Mouse (Mus musculus) small intestine, adult 2 months (tissue): ENCODE results near the gene Ldlrad2. TPM values are rescaled to one million over a fixed set of nuclear protein-coding genes. Genes with fewer than 3 reads are reported as not detected.
A peak's percentile ranks its signal among the peaks of the same experiment; 100 is the strongest.

Experiments
- H3K27ac ChIP-seq: fragments of 200-500 bp; 2 replicates; pipeline ENCODE4 v1.5.1; 2012; ENCODE audit warnings: low read depth, low read length, control low read depth, inconsistent platforms; ENCODE audit not compliant: insufficient read depth
- H3K27me3 ChIP-seq: fragments of 200-500 bp; 2 replicates; pipeline ENCODE4 v1.6.1; 2012; ENCODE audit warnings: mild to moderate bottlenecking, moderate library complexity, low read length, inconsistent platforms; ENCODE audit not compliant: control insufficient read depth, insufficient read depth
- H3K36me3 ChIP-seq: fragments of 200-500 bp; 2 replicates; pipeline ENCODE4 v1.6.1; 2012; ENCODE audit warnings: mild to moderate bottlenecking, low read length, control low read depth, inconsistent platforms; ENCODE audit not compliant: control insufficient read depth, insufficient read depth
- H3K4me1 ChIP-seq: fragments of 200-500 bp; 2 replicates; pipeline ENCODE4 v1.6.1; 2012; ENCODE audit warnings: low read length, inconsistent platforms, mixed read lengths; ENCODE audit not compliant: control insufficient read depth, insufficient read depth, insufficient read length
- H3K4me3 ChIP-seq: fragments of 200-500 bp; 2 replicates; pipeline ENCODE4 v1.5.1; 2012; ENCODE audit warnings: low read depth, mild to moderate bottlenecking, control low read depth, inconsistent platforms, low read length, moderate library complexity
- CTCF ChIP-seq: fragments of 200-500 bp; IDR thresholded peaks from 2 replicates; pipeline ENCODE4 v1.5.1; 2012; ENCODE audit warnings: low read depth, mild to moderate bottlenecking, control low read depth, inconsistent platforms, low read length, moderate library complexity, mixed read lengths; ENCODE audit not compliant: insufficient replicate concordance, insufficient read length; ENCODE audit errors: extremely low read depth
- POLR2A ChIP-seq: fragments of 200-500 bp; IDR thresholded peaks from 2 replicates; pipeline ENCODE4 v1.6.1; 2012; ENCODE audit warnings: low read depth, mild to moderate bottlenecking, control low read depth, inconsistent platforms, low read length, moderate library complexity
- WGBS: fragments of 180-500 bp; shearing (Covaris S2); methylation state at CpG from one replicate; pipeline ENCODE4 v1.1.7; 2018; 5-methylcytosine and 5-hydroxymethylcytosine counted together
- polyA plus RNA-seq: library from polyadenylated mRNA; depleted of rRNA; stranded (reverse); fragments of >200 nt; gene quantifications from 2 replicates; pipeline ENCODE4 v1.2.3, GENCODE M21; 2012; rRNA removed

Gene Ldlrad2
- not detected in 2 replicates for polyA plus RNA-seq

GRCm38 (mm10) chr4:137574469-137574868, at the start of gene Ldlrad2:
TSS of gene Ldlrad2 (minus strand) at chr4:137574569.
- peaks cover 5% of the 10 kb centered on the region; the same call in 1 of the 2 replicates for H3K4me1 ChIP-seq
- 91% methylated on average over 10 of the region's 10 CpGs for WGBS

DNA sequence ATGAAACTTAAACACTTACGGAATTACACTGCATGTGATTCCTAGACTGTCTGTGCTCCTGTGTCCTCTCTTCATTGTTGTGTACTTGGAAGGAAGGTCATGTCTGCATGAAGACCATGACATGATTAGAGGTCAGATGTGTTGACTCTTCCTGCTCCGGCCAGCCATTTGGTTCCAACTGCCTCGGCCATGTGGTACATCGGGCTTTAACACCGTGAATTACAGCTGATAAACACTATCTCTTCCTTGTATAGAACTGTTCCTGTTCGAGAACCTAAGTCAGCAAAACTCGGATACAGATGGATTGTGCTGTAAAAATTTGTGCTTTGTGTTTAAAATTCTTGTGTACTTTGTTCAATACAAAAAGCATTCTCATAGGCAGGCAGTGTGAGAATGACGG, 48.5 kb upstream of the Ldlrad2 start:
- H3K27ac ChIP-seq = no peak overlapping the region
- no peak overlapping the region for H3K4me3 ChIP-seq
- TF ChIP-seq CTCF = no peak
- TF ChIP-seq POLR2A = no peak
- no peaks in the 10 kb centered on the region for H3K27me3 ChIP-seq
- no peaks in the 10 kb centered on the region for H3K4me1 ChIP-seq
- peaks cover 70% of the 10 kb centered on the region for H3K36me3 ChIP-seq
- 78% methylated on average over 8 of the region's 8 CpGs for WGBS

More at GRCm38 (mm10) chr4:137574469-137574868, at the start of gene Ldlrad2:
- peaks cover 1% of the 10 kb centered on the region; the same call in 1 of the 2 replicates for H3K36me3 ChIP-seq
- H3K4me3 ChIP-seq = no peak within 1 kb of the TSS
- peaks cover 9% of the 10 kb centered on the region; the same call in 1 of the 2 replicates for H3K27me3 ChIP-seq
- H3K27ac ChIP-seq = no peak within 1 kb of the TSS
- TF ChIP-seq POLR2A = no peak

- H3K36me3 ChIP-seq = peaks cover 79% of the 10 kb centered on the region
- H3K27ac ChIP-seq = peak overlapping the region; percentile 54
- no peak for TF ChIP-seq POLR2A
- no peak for TF ChIP-seq CTCF
- H3K4me3 ChIP-seq = no peak overlapping the region
- 69% methylated on average over 15 of the region's 15 CpGs for WGBS
- peaks cover 5% of the 10 kb centered on the region; the same call in 1 of the 2 replicates for H3K4me1 ChIP-seq
- no peaks in the 10 kb centered on the region for H3K27me3 ChIP-seq
Measured at GRCm38 (mm10) chr4:137610256-137610655, 35.9 kb upstream of the Ldlrad2 start.

GRCm38 (mm10) chr4:137609702-137610101, 35.3 kb upstream of the Ldlrad2 start:
- Histone ChIP-seq H3K36me3 (peaks cover 80% of the 10 kb centered on the region), H3K27ac (peak overlapping the region; percentile 54), H3K4me1 (peaks cover 5% of the 10 kb centered on the region; the same call in 1 of the 2 replicates), H3K27me3 (no peaks in the 10 kb centered on the region), H3K4me3 (no peak overlapping the region)
- TF ChIP-seq CTCF (no peak), POLR2A (no peak)
- WGBS = 68% methylated on average over 7 of the region's 7 CpGs

DNA sequence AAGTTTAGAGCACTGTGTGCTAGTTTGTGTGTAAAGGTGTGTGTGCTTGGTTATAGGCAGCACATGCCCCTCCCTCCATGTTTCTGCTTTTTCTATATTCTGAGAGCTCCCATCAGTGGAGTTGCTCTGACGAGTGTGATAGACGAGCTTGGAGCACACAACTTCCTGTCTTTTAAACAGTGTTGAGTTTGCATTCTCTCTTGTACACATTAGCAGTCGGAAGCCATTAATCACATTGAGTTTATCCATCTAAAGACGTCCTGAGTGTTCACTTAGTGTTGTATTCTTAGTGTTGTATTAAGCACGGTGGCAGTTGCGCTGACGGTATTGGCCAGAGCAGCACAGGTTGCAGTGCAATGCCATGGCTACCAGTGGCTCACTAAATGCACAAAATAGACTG, 34.9 kb upstream of the Ldlrad2 start:
- H3K27me3 ChIP-seq = no peaks in the 10 kb centered on the region
- WGBS = 77% methylated on average over 7 of the region's 7 CpGs
- peaks cover 78% of the 10 kb centered on the region for H3K36me3 ChIP-seq
- peaks cover 5% of the 10 kb centered on the region; the same call in 1 of the 2 replicates for H3K4me1 ChIP-seq
- peak overlapping the region; percentile 37; the same call in 1 of the 2 replicates for H3K27ac ChIP-seq
- TF ChIP-seq CTCF = no peak
- TF ChIP-seq POLR2A = no peak
- no peak overlapping the region for H3K4me3 ChIP-seq

GRCm38 (mm10) chr4:137607023-137607422, 32.7 kb upstream of the Ldlrad2 start:
- H3K27me3 ChIP-seq = no peaks in the 10 kb centered on the region
- H3K27ac ChIP-seq = no peak overlapping the region
- H3K4me3 ChIP-seq = no peak overlapping the region
- peaks cover 5% of the 10 kb centered on the region; the same call in 1 of the 2 replicates for H3K4me1 ChIP-seq
- H3K36me3 ChIP-seq = peaks cover 58% of the 10 kb centered on the region
- TF ChIP-seq POLR2A (no peak), CTCF (no peak)
- 97% methylated on average over 2 of the region's 2 CpGs for WGBS

DNA sequence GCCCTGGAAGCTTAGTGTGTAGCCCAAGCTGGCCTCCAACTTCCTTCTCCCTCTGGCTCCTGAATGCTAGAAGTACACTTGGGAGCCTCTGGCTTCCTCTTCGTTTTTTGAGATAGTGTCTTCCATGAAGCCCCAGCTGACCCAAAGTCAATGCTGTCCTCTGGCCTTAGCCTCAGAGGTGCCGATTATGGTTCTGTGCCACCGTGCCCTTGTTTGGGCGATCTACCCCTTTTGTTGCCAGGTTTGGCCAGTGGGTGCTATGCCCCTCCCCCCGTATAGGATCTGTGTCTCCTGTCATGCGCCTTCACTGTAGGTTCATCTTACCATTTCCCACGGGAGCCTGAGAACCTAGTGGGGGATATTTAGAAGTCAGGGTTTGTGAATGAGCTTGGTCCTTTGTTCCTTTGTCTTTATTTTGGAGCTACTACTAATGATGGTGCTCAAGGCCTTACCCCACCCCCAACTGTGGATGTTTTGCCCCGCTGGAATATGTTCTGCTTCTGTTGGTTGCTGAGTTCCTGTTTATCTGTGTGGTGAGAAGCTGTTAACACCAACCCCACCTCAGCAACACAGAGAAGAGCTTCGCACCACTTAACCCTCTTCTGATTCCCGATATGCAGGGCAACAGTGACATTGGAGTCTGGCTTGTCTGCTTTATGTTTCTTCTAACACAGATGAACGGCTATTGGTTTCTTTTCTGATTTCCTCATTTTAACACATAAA, 29.2 kb upstream of the Ldlrad2 start:
- no peaks in the 10 kb centered on the region for H3K27me3 ChIP-seq
- peaks cover 28% of the 10 kb centered on the region for H3K36me3 ChIP-seq
- H3K27ac ChIP-seq = peak overlapping the region; percentile 18; the same call in 1 of the 2 replicates
- TF ChIP-seq POLR2A = no peak
- no peak for TF ChIP-seq CTCF
- H3K4me3 ChIP-seq = no peak overlapping the region
- no peaks in the 10 kb centered on the region for H3K4me1 ChIP-seq
- WGBS = 71% methylated on average over 11 of the region's 11 CpGs
